Mouse (Mus musculus) forebrain, embryonic 11.5 days (tissue): ENCODE measurements around the gene Zbtb8os. TPM values are rescaled to one million over a fixed set of nuclear protein-coding genes. Genes with fewer than 3 reads are reported as not detected.

ENCODE experiments used
- ATAC-seq: fragments of 200-750 bp; cut with Nextera tagmentation; replicated peaks from 2 replicates; pipeline ENCODE4 v1.8.0; 2017; ENCODE audit warnings: moderate TSS enrichment; ENCODE audit not compliant: low FRiP score
- DNase-seq: peaks from one replicate; pipeline ENCODE4 v3.0.0-alpha.2; 2017; ENCODE audit warnings: low spot score
- H3K27ac ChIP-seq: fragments of 300-500 bp; sonication (generic); 2 replicates; pipeline ENCODE4 v1.5.1; 2014; ENCODE audit warnings: low read depth, low read length
- H3K27me3 ChIP-seq: fragments of 300-500 bp; sonication (generic); 2 replicates; pipeline ENCODE4 v1.6.1; 2014; ENCODE audit warnings: mild to moderate bottlenecking, low read length, mixed read lengths; ENCODE audit not compliant: control insufficient read depth, insufficient read depth
- H3K36me3 ChIP-seq: fragments of 300-500 bp; sonication (generic); 2 replicates; pipeline ENCODE4 v1.6.1; 2014; ENCODE audit warnings: mild to moderate bottlenecking, low read length, moderate library complexity, mixed read lengths; ENCODE audit not compliant: control insufficient read depth, insufficient read depth
- H3K4me1 ChIP-seq: fragments of 300-500 bp; sonication (generic); replicated peaks from 2 replicates; pipeline ENCODE4 v1.6.1; 2014; ENCODE audit warnings: low read length, mixed read lengths; ENCODE audit not compliant: control insufficient read depth, insufficient read depth
- H3K4me2 ChIP-seq: fragments of 300-500 bp; sonication (generic); 2 replicates; pipeline ENCODE4 v1.6.1; 2014; ENCODE audit warnings: low read depth, mild to moderate bottlenecking, low read length, moderate library complexity, mixed read lengths; ENCODE audit not compliant: severe bottlenecking
- H3K4me3 ChIP-seq: fragments of 300-500 bp; sonication (generic); 2 replicates; pipeline ENCODE4 v1.5.1; 2014; ENCODE audit warnings: low read depth, low read length
- H3K9ac ChIP-seq: fragments of 300-500 bp; sonication (generic); 2 replicates; pipeline ENCODE4 v1.6.1; 2014; ENCODE audit warnings: low read length
- H3K9me3 ChIP-seq: fragments of 300-500 bp; sonication (generic); 2 replicates; pipeline ENCODE4 v1.6.1; 2016; ENCODE audit warnings: low read length, mixed read lengths; ENCODE audit not compliant: control insufficient read depth
- WGBS: fragments of 180-500 bp; shearing (Covaris S2); extraction: QIAGEN DNeasy Blood & Tissue Kit; methylation state at CpG from one replicate; pipeline ENCODE4 v1.1.7; 2014; 5-methylcytosine and 5-hydroxymethylcytosine counted together
- polyA plus RNA-seq: library from polyadenylated mRNA; unstranded; fragments of >200 nt; fragmentation: Nextera tagmentation; extraction: Ambion mirVana; gene quantifications from 2 replicates; pipeline ENCODE4 v1.2.1, GENCODE M21; 2014

Zbtb8os gene
- polyA plus RNA-seq, 1 experiment from 2014 or later, result 44.9 TPM

GRCm38 (mm10) chr4:129293702-129294101 is 41.8 kb upstream of the Zbtb8os start:
- WGBS, result 35% methylated on average over 16 of the region's 16 CpGs
- no peak overlapping the region for H3K4me3 ChIP-seq

GRCm38 (mm10) chr4:129295188-129295587 is 40.3 kb upstream of the Zbtb8os start:
- no peak overlapping the region for H3K9ac ChIP-seq
- H3K4me3 ChIP-seq, result no peak overlapping the region
- peaks cover 3% of the 10 kb centered on the region; the same call in 1 of the 2 replicates for H3K4me1 ChIP-seq
- H3K27me3 ChIP-seq, result no peaks in the 10 kb centered on the region
- ATAC-seq (no peak), DNase-seq (no peak)
- WGBS, result 91% methylated on average over 2 of the region's 2 CpGs
- H3K4me2 ChIP-seq, result no peak overlapping the region
- H3K36me3 ChIP-seq, result no peaks in the 10 kb centered on the region
- no peaks in the 10 kb centered on the region for H3K9me3 ChIP-seq
- no peak overlapping the region for H3K27ac ChIP-seq

More at GRCm38 (mm10) chr4:129293702-129294101, 41.8 kb upstream of the Zbtb8os start:
- Histone ChIP-seq H3K27ac (no peak overlapping the region), H3K4me2 (no peak overlapping the region), H3K9ac (no peak overlapping the region), H3K9me3 (no peaks in the 10 kb centered on the region), H3K27me3 (no peaks in the 10 kb centered on the region), H3K36me3 (no peaks in the 10 kb centered on the region), H3K4me1 (peaks cover 3% of the 10 kb centered on the region; the same call in 1 of the 2 replicates)
- no peak for ATAC-seq
- DNase-seq, result no peak

- Histone ChIP-seq H3K27ac (no peak overlapping the region), H3K9me3 (no peaks in the 10 kb centered on the region), H3K4me3 (no peak overlapping the region), H3K36me3 (no peaks in the 10 kb centered on the region), H3K4me1 (peaks cover 3% of the 10 kb centered on the region; the same call in 1 of the 2 replicates), H3K4me2 (no peak overlapping the region), H3K9ac (no peak overlapping the region), H3K27me3 (no peaks in the 10 kb centered on the region)
- no peak for DNase-seq
- no peak for ATAC-seq
- WGBS, result 91% methylated on average over 7 of the region's 7 CpGs
Measured at GRCm38 (mm10) chr4:129296066-129296465, 39.4 kb upstream of the Zbtb8os start.

- H3K36me3 ChIP-seq, result no peaks in the 10 kb centered on the region
- DNase-seq (no peak), ATAC-seq (no peak)
- H3K4me3 ChIP-seq, result no peak overlapping the region
- H3K4me2 ChIP-seq, result no peak overlapping the region
- 92% methylated on average over 4 of the region's 4 CpGs for WGBS
- H3K9ac ChIP-seq, result no peak overlapping the region
- no peaks in the 10 kb centered on the region for H3K27me3 ChIP-seq
- no peaks in the 10 kb centered on the region for H3K9me3 ChIP-seq
- no peak overlapping the region for H3K27ac ChIP-seq
- H3K4me1 ChIP-seq, result peaks cover 3% of the 10 kb centered on the region; the same call in 1 of the 2 replicates
Measured at GRCm38 (mm10) chr4:129297724-129298123, 37.8 kb upstream of the Zbtb8os start.

GRCm38 (mm10) chr4:129299121-129299520 is 36.4 kb upstream of the Zbtb8os start:
- Histone ChIP-seq H3K27me3 (no peaks in the 10 kb centered on the region), H3K4me2 (no peak overlapping the region), H3K9ac (no peak overlapping the region), H3K4me1 (peaks cover 3% of the 10 kb centered on the region; the same call in 1 of the 2 replicates), H3K36me3 (no peaks in the 10 kb centered on the region), H3K9me3 (no peaks in the 10 kb centered on the region), H3K27ac (no peak overlapping the region), H3K4me3 (no peak overlapping the region)
- 55% methylated on average over 10 of the region's 10 CpGs for WGBS
- ATAC-seq (no peak), DNase-seq (no peak)

GRCm38 (mm10) chr4:129303401-129303800 is 32.1 kb upstream of the Zbtb8os start:
- 83% methylated on average over 5 of the region's 5 CpGs for WGBS
- DNase-seq (no peak), ATAC-seq (no peak)
- Histone ChIP-seq H3K27me3 (no peaks in the 10 kb centered on the region), H3K4me1 (no peaks in the 10 kb centered on the region; the same call in 1 of the 2 replicates), H3K4me3 (no peak overlapping the region), H3K36me3 (peaks cover 7% of the 10 kb centered on the region; the same call in 1 of the 2 replicates), H3K9ac (no peak overlapping the region), H3K9me3 (no peaks in the 10 kb centered on the region), H3K4me2 (no peak overlapping the region), H3K27ac (no peak overlapping the region)

- no peak for DNase-seq
- 87% methylated on average over 9 of the region's 9 CpGs for WGBS
- H3K9me3 ChIP-seq, result no peaks in the 10 kb centered on the region
- peaks cover 11% of the 10 kb centered on the region; the same call in 1 of the 2 replicates for H3K36me3 ChIP-seq
- no peak overlapping the region for H3K27ac ChIP-seq
- H3K4me1 ChIP-seq, result no peaks in the 10 kb centered on the region; the same call in 1 of the 2 replicates
- no peak overlapping the region for H3K9ac ChIP-seq
- ATAC-seq, result no peak
- no peaks in the 10 kb centered on the region for H3K27me3 ChIP-seq
- no peak overlapping the region for H3K4me2 ChIP-seq
- no peak overlapping the region for H3K4me3 ChIP-seq
Measured at GRCm38 (mm10) chr4:129303816-129304215, 31.7 kb upstream of the Zbtb8os start.

- H3K4me3 ChIP-seq, result no peak overlapping the region
- H3K9ac ChIP-seq, result no peak overlapping the region
- DNase-seq, result no peak
- peaks cover 11% of the 10 kb centered on the region; the same call in 1 of the 2 replicates for H3K36me3 ChIP-seq
- H3K4me2 ChIP-seq, result no peak overlapping the region
- H3K27me3 ChIP-seq, result no peaks in the 10 kb centered on the region
- H3K27ac ChIP-seq, result no peak overlapping the region
- ATAC-seq, result no peak
- no peaks in the 10 kb centered on the region for H3K9me3 ChIP-seq
- WGBS, result 84% methylated on average over 1 of the region's 1 CpGs
- H3K4me1 ChIP-seq, result no peaks in the 10 kb centered on the region
Measured at GRCm38 (mm10) chr4:129304306-129304705, 31.2 kb upstream of the Zbtb8os start.

- Histone ChIP-seq H3K36me3 (peaks cover 20% of the 10 kb centered on the region), H3K27ac (no peak overlapping the region)
- 90% methylated on average over 1 of the region's 1 CpGs for WGBS
Measured at GRCm38 (mm10) chr4:129307936-129308335, 27.6 kb upstream of the Zbtb8os start.

More at GRCm38 (mm10) chr4:129307936-129308335, 27.6 kb upstream of the Zbtb8os start:
- Histone ChIP-seq H3K4me2 (no peak overlapping the region), H3K9me3 (no peaks in the 10 kb centered on the region), H3K4me3 (no peak overlapping the region), H3K9ac (no peak overlapping the region), H3K4me1 (no peaks in the 10 kb centered on the region), H3K27me3 (no peaks in the 10 kb centered on the region)
- DNase-seq, result no peak
- ATAC-seq, result no peak
